Mouse (Mus musculus): ENCODE data around the gene Syne1.
A peak's percentile ranks its signal among the peaks of the same experiment; 100 is the strongest.

Gene Syne1

GRCm38 (mm10) chr10:5163286-5163685 lies 388.0 kb downstream of the Syne1 start:
- DNase-seq (ENCODE audit: low read depth, low spot score): no peak

- peak; percentile 65 for DNase-seq (ENCODE audit: low read depth, low spot score)
Measured at GRCm38 (mm10) chr10:5161394-5161872, 389.8 kb downstream of the Syne1 start.

- DNase-seq (ENCODE audit: low read depth, low spot score): no peak
Measured at GRCm38 (mm10) chr10:5159679-5160078, 391.6 kb downstream of the Syne1 start.

GRCm38 (mm10) chr10:5153047-5153446 lies 398.2 kb downstream of the Syne1 start:
- DNase-seq (ENCODE audit: low read depth, low spot score): no peak

- DNase-seq (ENCODE audit: low read depth, low spot score): no peak
Measured at GRCm38 (mm10) chr10:5141471-5141870, 409.8 kb downstream of the Syne1 start.

GRCm38 (mm10) chr10:5139932-5140264 lies 411.4 kb downstream of the Syne1 start:
- no peak for DNase-seq (ENCODE audit: low read depth, low spot score)

GRCm38 (mm10) chr10:5139246-5139931 lies 411.9 kb downstream of the Syne1 start:
- DNase-seq (ENCODE audit: low read depth, low spot score): no peak

- no peak for DNase-seq (ENCODE audit: low read depth, low spot score)
Measured at GRCm38 (mm10) chr10:5132050-5132449, 419.2 kb downstream of the Syne1 start.

- no peak for DNase-seq (ENCODE audit: low read depth, low spot score)
Measured at GRCm38 (mm10) chr10:5130495-5130894, 420.8 kb downstream of the Syne1 start.

- DNase-seq (ENCODE audit: low read depth, low spot score): no peak
Measured at GRCm38 (mm10) chr10:5124757-5125156, 426.5 kb downstream of the Syne1 start.

GRCm38 (mm10) chr10:5116720-5117119 lies 434.6 kb downstream of the Syne1 start:
- no peak for DNase-seq (ENCODE audit: low read depth, low spot score)

GRCm38 (mm10) chr10:5116155-5116554 lies 435.1 kb downstream of the Syne1 start:
- DNase-seq (ENCODE audit: low read depth, low spot score): no peak

- no peak for DNase-seq (ENCODE audit: low read depth, low spot score)
Measured at GRCm38 (mm10) chr10:5110773-5111172, 440.5 kb downstream of the Syne1 start.

GRCm38 (mm10) chr10:5097754-5098137 lies 453.5 kb downstream of the Syne1 start:
- no peak for DNase-seq (ENCODE audit: low read depth, low spot score)

- DNase-seq (ENCODE audit: low read depth, low spot score): no peak
Measured at GRCm38 (mm10) chr10:5096996-5097753, 454.1 kb downstream of the Syne1 start.

- no peak for DNase-seq (ENCODE audit: low read depth, low spot score)
Measured at GRCm38 (mm10) chr10:5089133-5089532, 462.1 kb downstream of the Syne1 start.

- DNase-seq (ENCODE audit: low read depth, low spot score): no peak
Measured at GRCm38 (mm10) chr10:5087336-5087735, 463.9 kb downstream of the Syne1 start.

GRCm38 (mm10) chr10:5086329-5086728 lies 465.0 kb downstream of the Syne1 start:
- DNase-seq (ENCODE audit: low read depth, low spot score): no peak

GRCm38 (mm10) chr10:5085792-5086191 lies 465.5 kb downstream of the Syne1 start:
- no peak for DNase-seq (ENCODE audit: low read depth, low spot score)

GRCm38 (mm10) chr10:5083716-5084115 lies 467.6 kb downstream of the Syne1 start:
- DNase-seq (ENCODE audit: low read depth, low spot score): no peak

GRCm38 (mm10) chr10:5079945-5080468 lies 471.3 kb downstream of the Syne1 start:
- DNase-seq (ENCODE audit: low read depth, low spot score): no peak

GRCm38 (mm10) chr10:5075724-5076123 lies 475.6 kb downstream of the Syne1 start:
- DNase-seq (ENCODE audit: low read depth, low spot score): no peak

GRCm38 (mm10) chr10:5072054-5072453 lies 479.2 kb downstream of the Syne1 start:
- no peak for DNase-seq (ENCODE audit: low read depth, low spot score)
